Mouse (Mus musculus) natural killer cell, adult 2 months (primary cell): Measurements from ENCODE around the gene Tatdn2.

ENCODE experiments used
- DNase-seq, 2 experiments: peaks; one replicate each; pipeline ENCODE4 v3.0.0; 2022; ENCODE audit warnings: low spot score in 2 of 2

Tatdn2 gene

DNA sequence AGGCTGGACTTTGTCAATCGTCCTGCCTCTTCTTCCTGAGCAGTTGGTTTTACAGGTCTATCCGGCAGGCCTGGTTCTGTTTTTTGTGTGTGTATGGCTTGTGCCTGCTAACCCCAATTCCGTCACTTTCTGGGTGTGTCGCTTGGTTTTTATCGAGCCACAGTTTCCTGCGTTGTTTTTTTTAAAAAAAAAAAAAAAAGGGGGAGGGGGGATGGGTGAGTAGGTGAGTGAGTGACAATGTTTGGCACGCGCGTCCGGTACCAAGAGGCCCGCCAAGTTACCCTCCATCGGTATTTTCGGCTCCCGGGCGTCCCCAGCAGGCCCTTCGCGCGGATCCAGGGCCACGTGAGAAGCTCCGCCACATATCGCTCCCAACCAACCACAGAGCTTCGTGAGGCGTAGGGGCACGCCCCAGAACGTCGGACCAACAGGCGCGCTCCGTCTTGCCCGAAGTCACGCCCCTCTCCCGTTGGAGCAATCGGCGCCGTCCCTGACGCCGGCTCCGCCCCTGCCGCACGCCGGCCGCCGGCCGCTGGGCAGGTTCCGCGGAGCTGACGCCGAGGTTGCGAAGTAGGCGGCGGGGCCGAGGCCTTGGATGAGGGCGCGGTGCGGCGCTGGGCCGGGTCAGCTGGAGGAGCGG is at the start of gene Tatdn2:
Gene Tatdn2, plus strand, starts transcription at position 469 of the 640 bp plus-strand sequence.
- DNase-seq: peak; percentile 98 to 99

DNA sequence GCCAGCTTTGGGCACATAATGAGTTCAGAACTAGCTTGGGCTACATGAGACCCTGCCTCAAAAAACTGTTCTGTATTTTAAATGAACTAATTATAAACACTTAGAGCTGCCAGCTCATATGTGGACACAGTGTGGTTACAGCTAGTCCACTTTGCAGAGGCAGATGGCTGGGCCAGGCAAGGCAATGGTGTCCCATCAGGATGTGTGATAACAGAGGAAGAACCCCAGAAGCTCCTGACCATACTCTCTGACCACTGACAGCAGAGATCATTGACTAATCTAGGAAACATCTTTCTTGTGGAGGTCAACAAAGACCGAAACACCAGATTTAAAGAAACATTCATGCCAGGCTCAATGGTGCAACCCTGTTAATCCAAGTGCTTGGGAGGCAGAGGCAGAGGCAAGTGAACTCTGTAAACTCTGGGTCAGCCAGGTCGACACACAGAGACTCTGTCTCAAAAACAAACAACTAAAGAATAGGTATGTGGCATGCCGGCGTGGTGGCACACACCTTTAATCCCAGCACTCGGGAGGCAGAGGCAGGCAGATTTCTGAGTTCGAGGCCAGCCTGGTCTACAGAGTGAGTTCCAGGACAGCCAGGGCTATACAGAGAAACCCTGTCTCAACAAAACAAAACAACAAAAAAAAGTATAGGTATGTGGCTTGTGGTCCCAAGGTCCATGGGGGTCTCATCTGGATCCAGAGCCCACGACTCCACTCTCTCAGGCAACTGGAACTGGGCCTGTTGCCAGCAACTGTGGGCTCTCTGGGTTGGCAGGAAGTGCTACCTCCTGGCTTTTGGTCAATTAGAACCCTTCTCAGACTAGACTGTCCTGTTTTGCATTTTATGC is 47.3 kb upstream of the Tatdn2 start:
- DNase-seq: peak; percentile 33 to 64

- peak in 1 of 2 experiments; percentile 47 for DNase-seq
Measured at GRCm38 (mm10) chr6:113650197-113650640, 46.6 kb upstream of the Tatdn2 start.

GRCm38 (mm10) chr6:113651626-113652025 is 45.2 kb upstream of the Tatdn2 start:
- DNase-seq: no peak

DNA sequence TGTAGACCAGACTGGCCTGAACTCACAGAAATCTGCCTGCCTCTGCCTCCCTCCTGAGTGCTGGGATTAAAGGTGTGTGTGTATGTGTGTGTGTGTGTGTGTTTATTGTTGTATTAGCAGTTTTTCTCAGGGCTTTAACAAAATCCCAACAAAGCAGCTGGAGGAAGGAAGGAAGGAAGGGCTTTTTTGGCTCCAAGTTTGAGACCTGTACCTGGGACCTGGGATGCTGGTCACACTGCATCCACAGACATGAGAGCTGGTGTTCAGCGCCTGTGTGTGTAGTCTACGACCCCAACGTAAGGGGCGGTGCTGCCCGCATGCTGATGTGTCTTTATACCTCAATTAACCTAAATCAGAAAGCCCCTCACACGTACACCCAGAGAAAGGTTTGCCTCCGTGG is 43.3 kb upstream of the Tatdn2 start:
- DNase-seq: no peak

DNA sequence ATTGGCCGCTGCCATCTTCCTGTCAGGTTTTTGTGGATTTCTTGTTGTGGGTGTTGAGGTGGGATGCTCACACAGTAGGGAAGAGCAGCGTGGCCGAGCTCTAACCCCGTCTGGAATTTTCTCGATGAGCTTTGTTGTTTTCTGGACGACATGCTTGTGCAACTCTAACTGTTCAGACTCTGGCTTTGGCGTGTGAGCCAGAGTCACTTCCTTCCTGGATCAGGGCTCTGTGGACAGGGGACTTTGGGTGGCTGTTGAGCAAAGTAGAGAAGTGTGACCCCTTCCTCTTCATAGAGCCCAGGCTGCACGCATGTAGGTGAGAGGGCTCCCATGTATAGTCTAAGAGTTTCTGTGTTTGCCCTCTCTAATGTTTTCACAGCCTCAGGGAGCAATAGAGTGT is 42.7 kb upstream of the Tatdn2 start:
- peak in 1 of 2 experiments; percentile 20 for DNase-seq

DNA sequence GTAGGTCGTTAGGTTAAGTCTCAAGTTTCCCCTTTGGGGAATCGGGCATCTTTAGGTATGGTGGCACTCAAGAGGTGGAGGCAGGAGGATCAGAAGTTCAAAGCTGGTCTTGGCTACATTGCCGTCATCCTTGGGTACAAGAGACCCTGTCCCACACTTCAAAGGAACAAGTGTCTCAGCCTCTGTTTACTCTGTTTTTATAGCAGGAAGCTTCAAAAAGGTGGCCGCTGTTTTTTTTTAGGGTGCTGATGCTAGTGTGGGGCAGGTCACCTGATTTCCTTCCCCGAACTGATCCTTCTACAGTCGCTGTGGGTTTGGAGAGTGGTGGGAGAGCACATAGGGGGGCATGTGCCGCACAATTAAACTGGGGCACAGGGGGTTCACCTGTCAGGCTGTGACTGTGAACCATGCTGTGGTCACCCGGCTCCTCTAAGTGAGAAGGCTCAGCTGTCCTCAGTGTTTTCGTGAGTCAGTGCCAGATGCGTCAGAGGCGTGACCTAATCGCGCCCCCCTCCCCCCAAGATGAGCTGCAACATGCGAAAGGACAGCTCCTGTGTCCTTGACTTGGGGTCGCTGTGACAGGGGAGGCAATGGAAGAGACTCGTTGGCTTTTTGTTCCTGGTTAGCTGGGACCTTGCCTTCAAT is 42.0 kb upstream of the Tatdn2 start:
- peak; percentile 91 to 95 for DNase-seq

DNA sequence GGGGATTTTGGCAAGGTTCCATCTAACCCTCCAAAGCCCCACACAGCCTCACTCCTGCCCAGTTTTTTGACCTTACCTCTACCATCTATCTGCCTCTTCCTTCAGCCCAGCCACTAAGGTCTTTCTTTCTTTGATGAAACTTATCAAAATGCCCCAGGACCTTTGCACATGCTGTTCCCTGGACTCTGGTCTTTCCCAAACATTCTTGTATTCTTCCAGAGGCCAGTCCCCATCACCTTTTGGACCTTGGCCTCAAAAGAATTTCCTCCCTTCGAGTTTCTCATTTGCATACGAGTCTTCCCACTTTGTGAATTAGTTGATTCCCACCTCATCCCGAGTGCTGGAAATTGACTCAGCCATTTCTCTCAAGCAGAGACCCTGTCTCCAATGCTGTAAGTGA is 41.4 kb upstream of the Tatdn2 start:
- DNase-seq: no peak

DNA sequence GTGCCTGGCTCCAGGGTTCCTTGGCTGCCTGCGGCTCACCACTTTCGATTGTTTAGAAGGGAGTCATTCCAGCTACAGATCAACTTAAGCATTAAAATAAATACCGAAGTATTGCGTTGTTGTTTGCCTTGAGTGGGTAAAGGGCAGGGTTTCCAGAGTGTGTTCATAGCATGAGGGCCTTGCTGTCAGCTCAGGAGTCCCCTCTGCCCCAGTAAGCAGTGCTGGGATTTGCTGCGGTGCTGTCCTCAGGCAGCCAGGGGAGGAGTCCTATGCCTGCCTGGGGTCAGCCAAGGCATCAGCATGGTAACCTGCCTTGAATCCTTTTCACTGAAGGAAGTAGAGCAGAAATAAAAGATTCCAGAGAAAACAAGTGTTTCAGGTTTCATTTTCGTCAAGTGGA is 40.0 kb upstream of the Tatdn2 start:
- DNase-seq: no peak

GRCm38 (mm10) chr6:113658226-113658625 is 38.6 kb upstream of the Tatdn2 start:
- peak in 1 of 2 experiments; percentile 34 for DNase-seq

DNA sequence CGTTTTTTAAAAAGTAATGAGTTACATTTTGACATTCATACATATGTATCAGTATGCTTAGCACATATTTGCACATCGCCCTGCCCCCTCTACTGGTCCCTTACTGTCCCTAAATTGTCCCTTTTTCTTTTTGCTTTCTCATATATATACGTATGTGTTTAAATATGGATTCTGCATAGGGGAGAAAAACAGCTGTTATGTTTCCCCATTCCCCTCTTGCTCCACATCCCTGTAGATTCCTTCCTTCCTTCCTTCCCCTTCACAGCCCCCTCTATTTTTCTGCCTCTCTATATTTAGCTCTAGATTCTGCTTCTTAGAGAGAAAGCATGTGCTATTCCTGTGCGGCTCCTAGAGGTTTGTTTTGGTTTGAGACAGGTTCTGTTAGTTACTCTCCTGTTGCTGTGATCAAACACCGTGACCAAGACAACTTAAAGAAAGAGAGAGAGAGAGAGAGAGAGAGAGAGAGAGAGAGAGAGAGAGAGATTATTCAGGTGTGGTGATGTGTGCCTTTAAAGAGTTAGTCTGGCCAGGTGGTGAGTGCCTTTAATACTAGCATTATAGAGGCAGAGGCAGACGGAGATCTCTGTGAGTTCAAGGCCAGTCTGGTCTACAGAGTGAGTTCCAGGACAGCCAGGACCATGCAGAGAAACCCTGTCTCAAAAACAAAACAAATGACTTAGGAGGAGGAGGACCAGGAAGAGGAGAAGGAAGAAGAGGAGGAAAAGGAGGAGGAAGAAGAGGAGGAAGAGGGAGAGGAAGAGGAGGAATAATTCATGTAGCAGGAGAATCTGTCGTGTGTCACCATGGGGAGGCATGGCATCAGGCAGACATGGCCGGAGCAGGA is 37.0 kb upstream of the Tatdn2 start:
- DNase-seq: no peak

GRCm38 (mm10) chr6:113660492-113661352 is 36.1 kb upstream of the Tatdn2 start:
- DNase-seq: peak in 1 of 2 experiments; percentile 73

DNA sequence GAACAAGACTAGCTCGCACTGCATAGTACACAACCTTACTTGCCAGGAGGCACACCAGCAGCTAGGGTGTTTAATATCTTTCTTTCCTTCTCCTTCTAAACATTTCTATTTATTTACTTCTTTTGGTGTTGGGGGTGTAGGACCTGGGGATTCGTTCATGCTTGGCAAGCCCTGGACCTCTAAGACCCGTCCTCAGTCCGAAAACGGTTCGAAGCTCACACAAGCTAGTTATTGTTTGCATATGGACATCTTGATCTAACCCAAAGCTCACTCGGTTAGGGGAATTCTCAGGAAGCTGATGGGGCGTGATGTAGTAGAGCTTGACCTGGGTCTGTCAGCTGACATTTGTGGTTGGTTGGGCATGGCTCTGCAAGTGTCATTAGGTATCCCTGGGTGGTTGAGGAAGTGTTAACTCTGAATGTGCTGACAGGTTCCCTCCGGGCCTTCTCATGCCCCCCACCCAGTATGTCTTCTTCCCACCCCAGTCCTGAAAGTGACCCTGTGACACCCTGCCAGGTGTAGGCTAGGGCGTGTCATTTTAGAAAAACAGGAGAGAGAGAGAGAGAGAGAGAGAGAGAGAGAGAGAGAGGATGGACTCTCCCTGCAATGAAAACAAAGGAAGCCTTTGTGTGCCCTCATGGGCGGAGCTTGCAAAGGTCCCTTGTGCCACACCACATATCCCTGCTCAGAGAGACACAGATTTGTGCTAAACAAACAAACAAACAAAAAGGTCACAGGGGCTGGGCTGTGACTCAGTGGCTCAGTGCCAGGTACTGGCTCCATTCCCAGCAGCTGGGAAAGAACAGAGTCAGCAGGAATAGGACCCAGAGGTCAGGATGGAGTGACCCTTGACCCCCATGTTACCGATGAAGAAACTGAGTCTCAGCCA is 35.3 kb upstream of the Tatdn2 start:
- peak; percentile 87 to 90 for DNase-seq

DNA sequence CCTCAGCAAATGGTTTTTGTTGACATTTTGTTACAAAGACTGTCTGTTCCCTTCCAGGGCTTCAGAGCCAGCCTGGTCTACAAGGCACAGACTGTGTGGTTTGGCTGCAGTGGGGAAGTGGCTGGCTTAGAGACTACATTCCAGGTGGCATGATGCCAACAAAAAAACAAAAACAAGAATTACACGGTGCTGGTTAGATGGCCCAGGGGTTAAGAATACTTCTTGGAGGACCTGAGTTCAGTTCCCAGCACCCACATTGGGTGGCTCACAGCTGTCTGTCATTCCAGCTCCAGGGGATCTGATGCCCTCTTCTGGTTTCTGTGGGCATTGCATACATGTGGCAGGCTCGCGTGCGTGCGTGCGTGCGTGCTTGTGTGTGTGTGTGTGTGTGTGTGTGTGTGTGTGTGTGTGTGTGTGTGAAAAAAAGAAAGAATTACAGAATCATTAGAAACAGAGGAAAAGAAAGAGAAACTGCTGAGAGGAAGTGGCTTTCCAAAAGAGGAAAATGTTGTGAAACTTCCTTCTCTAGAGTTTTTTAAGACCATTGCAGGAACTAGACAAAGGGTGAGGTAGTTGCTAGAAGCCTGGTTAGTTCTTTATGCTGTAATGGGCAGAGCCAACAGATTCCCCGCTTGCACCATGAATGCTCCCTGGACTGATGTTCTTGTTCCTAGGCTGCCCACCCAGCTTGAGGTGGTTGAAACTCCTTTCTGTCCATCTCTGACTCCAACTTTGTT is 33.7 kb upstream of the Tatdn2 start:
- peak in 1 of 2 experiments; percentile 54 for DNase-seq

GRCm38 (mm10) chr6:113664305-113664704 is 32.5 kb upstream of the Tatdn2 start:
- DNase-seq: no peak

- DNase-seq: no peak
Measured at GRCm38 (mm10) chr6:113667611-113668122, 29.2 kb upstream of the Tatdn2 start.

GRCm38 (mm10) chr6:113668287-113669154 is 28.3 kb upstream of the Tatdn2 start:
- peak; percentile 74 to 76 for DNase-seq

- DNase-seq: peak; percentile 70 to 80
Measured at GRCm38 (mm10) chr6:113669821-113670220, 27.0 kb upstream of the Tatdn2 start.
